In genomic region chr7:116608350-116609085, GRCm38 (mm10) we compare ENCODE assay signal across 8 mouse cellular contexts.
DNase-seq lines count a peak whose midpoint lies in the region; ATAC-seq lines count a peak whose summit lies in the region.

No protein-coding gene starts in this region.

- H3K9me3 ChIP-seq in forebrain, embryonic 16.5 days (ENCODE audit: control insufficient read depth, low read length) = no peaks in the 10 kb centered on the region
- no peaks in the 10 kb centered on the region for H3K9me3 ChIP-seq in hindbrain, embryonic 15.5 days

- peak; percentile 46 for ATAC-seq in cerebellum, adult (ENCODE audit: insufficient number of reproducible peaks, low FRiP score, low TSS enrichment)
- ATAC-seq in forebrain, embryonic 16.5 days = peak; percentile 66
- peak; percentile 70 for ATAC-seq in hindbrain, embryonic 15.5 days (ENCODE audit: low FRiP score, low read depth)

- no peak for DNase-seq in cerebellum, adult 11-12 months
- DNase-seq in cerebellum, adult 11 months = peak; percentile 33
- peak; percentile 42 to 57 for DNase-seq in left cerebral cortex, postnatal 25 days (ENCODE audit: low spot score in 2 of 2)
- peak; percentile 88 for DNase-seq in mesoderm, embryonic 11.5 days (ENCODE audit: low read depth, low spot score)
- peak; percentile 56 for DNase-seq in skeletal muscle tissue, adult 2 months (ENCODE audit: low read depth, low spot score)

- no peak overlapping the region for H3K27ac ChIP-seq in forebrain, embryonic 16.5 days (ENCODE audit: low read length)
- H3K27ac ChIP-seq in hindbrain, embryonic 15.5 days (replicated peaks) = no peak overlapping the region

- no peak overlapping the region for H3K9ac ChIP-seq in forebrain, embryonic 16.5 days (replicated peaks; ENCODE audit: low read depth, low read length)
- H3K9ac ChIP-seq in hindbrain, embryonic 15.5 days = peak overlapping the region; percentile 23; the same call in 1 of the 2 replicates

- intact Hi-C loops in left cerebral cortex, postnatal 25 days (cut with DNase I) = loop anchor here (1.0 to 5.0 kb wide), 2 partner anchors 77 to 151 kb away; no protein-coding TSS in a partner anchor

- 25% methylated on average over 15 of the region's 15 CpGs for WGBS in forebrain, embryonic 16.5 days
- WGBS in hindbrain, embryonic 15.5 days = 25% methylated on average over 15 of the region's 15 CpGs

- H3K4me2 ChIP-seq in forebrain, embryonic 16.5 days (ENCODE audit: low read length) = peak overlapping the region; percentile 71
- peak overlapping the region; percentile 63 for H3K4me2 ChIP-seq in hindbrain, embryonic 15.5 days

- peak overlapping the region; percentile 35 for H3K4me3 ChIP-seq in forebrain, embryonic 16.5 days (replicated peaks; ENCODE audit: low read length)
- peak overlapping the region; percentile 26 for H3K4me3 ChIP-seq in hindbrain, embryonic 15.5 days

- peaks cover 14% of the 10 kb centered on the region for H3K4me1 ChIP-seq in forebrain, embryonic 16.5 days (replicated peaks; ENCODE audit: control insufficient read depth, insufficient read depth, low read length)
- peaks cover 8% of the 10 kb centered on the region for H3K4me1 ChIP-seq in hindbrain, embryonic 15.5 days (replicated peaks)

- H3K27me3 ChIP-seq in forebrain, embryonic 16.5 days (replicated peaks; ENCODE audit: control insufficient read depth, insufficient read depth, low read length) = no peaks in the 10 kb centered on the region
- H3K27me3 ChIP-seq in hindbrain, embryonic 15.5 days = no peaks in the 10 kb centered on the region

- H3K36me3 ChIP-seq in forebrain, embryonic 16.5 days (ENCODE audit: control insufficient read depth, insufficient read depth) = no peaks in the 10 kb centered on the region
- H3K36me3 ChIP-seq in hindbrain, embryonic 15.5 days = no peaks in the 10 kb centered on the region
